Mouse (Mus musculus): Measurements from ENCODE around the gene Olfr791. TPM values are rescaled to one million over a fixed set of nuclear protein-coding genes. Genes with fewer than 3 reads are reported as not detected.
A peak's percentile ranks its signal among the peaks of the same experiment; 100 is the strongest.

The Olfr791 gene
- not detected in 2 replicates for polyA plus RNA-seq (2012; ENCODE audit: insufficient read depth, low replicate concordance)

DNA sequence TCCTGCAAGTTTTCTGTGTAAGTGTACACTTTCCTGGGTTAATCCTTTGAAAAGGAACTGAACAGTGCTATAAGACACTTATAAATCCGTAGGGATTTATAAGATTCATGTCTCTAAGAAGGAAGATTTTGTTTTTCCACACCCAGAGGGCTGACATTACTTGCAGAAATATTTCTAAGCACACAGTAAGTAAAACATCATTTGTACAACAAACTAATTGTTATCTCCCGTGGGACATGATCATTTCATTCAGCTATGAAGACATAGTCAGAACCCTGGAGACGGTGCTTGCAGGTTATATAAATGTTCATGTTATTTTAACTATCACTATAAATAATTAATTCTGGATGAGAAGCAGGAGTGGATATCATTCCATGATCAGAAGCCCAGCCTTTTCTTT lies at the start of gene Olfr791:
Gene Olfr791, plus strand, starts transcription at position 301 of the 400 bp plus-strand sequence.
- Histone ChIP-seq H3K4me3 (replicated peaks) (peak within 1 kb of the TSS; percentile 17), H3K9me3 (peaks cover 10% of the 10 kb centered on the region), H3K4me1 (no peaks in the 10 kb centered on the region), H3K27me3 (replicated peaks) (no peaks in the 10 kb centered on the region), H3K36me3 (replicated peaks; ENCODE audit: low read length) (no peaks in the 10 kb centered on the region)
- TF ChIP-seq FLI1 (IDR thresholded peaks at IDR 0.05; ENCODE audit: low read length) (no peak), GATA1 (IDR thresholded peaks at IDR 0.05; ENCODE audit: borderline replicate concordance, low read length) (no peak)

DNA sequence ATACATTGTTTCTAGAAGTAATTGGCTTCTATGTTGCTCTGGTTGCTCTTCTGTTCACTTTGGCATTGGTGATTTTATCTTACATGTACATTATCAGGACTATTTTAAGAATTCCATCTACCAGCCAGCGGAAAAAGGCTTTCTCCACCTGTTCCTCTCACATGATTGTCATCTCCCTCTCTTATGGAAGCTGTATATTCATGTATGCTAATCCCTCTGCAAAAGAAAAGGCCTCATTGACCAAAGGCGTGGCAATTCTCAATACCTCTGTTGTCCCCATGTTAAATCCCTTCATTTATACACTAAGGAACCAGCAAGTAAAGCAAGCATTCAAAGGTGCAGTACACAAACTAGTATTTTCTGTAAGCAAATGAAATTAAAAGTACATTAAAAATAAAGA lies 48.3 kb upstream of the Olfr791 start:
- Histone ChIP-seq H3K36me3 (replicated peaks; ENCODE audit: low read length) (no peaks in the 10 kb centered on the region), H3K4me3 (replicated peaks) (no peak overlapping the region), H3K4me1 (no peaks in the 10 kb centered on the region), H3K27me3 (replicated peaks) (no peaks in the 10 kb centered on the region), H3K9me3 (no peaks in the 10 kb centered on the region)
- TF ChIP-seq FLI1 (IDR thresholded peaks at IDR 0.05; ENCODE audit: low read length) (no peak), GATA1 (IDR thresholded peaks at IDR 0.05; ENCODE audit: borderline replicate concordance, low read length) (no peak)

- no peaks in the 10 kb centered on the region for H3K36me3 ChIP-seq (replicated peaks; ENCODE audit: low read length)
- H3K4me3 ChIP-seq (replicated peaks) = no peak overlapping the region
- TF ChIP-seq GATA1 (IDR thresholded peaks at IDR 0.05; ENCODE audit: borderline replicate concordance, low read length) = no peak
- no peak for TF ChIP-seq FLI1 (IDR thresholded peaks at IDR 0.05; ENCODE audit: low read length)
- H3K9me3 ChIP-seq = no peaks in the 10 kb centered on the region
- no peaks in the 10 kb centered on the region for H3K4me1 ChIP-seq
- no peaks in the 10 kb centered on the region for H3K27me3 ChIP-seq (replicated peaks)
These were observed 47.9 kb upstream of the Olfr791 start for GRCm38 (mm10) chr10:129473723-129474122.

GRCm38 (mm10) chr10:129484452-129484851 lies 37.1 kb upstream of the Olfr791 start, which contains the start of gene Olfr789:
Gene Olfr789, plus strand, starts transcription at chr10:129484752.
- TF ChIP-seq GATA1 (IDR thresholded peaks at IDR 0.05; ENCODE audit: borderline replicate concordance, low read length) (no peak), FLI1 (IDR thresholded peaks at IDR 0.05; ENCODE audit: low read length) (no peak)
- no peaks in the 10 kb centered on the region for H3K4me1 ChIP-seq
- no peaks in the 10 kb centered on the region for H3K9me3 ChIP-seq
- H3K4me3 ChIP-seq (replicated peaks) = no peak within 1 kb of the TSS
- H3K36me3 ChIP-seq (replicated peaks; ENCODE audit: low read length) = no peaks in the 10 kb centered on the region
- no peaks in the 10 kb centered on the region for H3K27me3 ChIP-seq (replicated peaks)

- TF ChIP-seq FLI1 (IDR thresholded peaks at IDR 0.05; ENCODE audit: low read length) (no peak), GATA1 (IDR thresholded peaks at IDR 0.05; ENCODE audit: borderline replicate concordance, low read length) (no peak)
These were observed 31.5 kb upstream of the Olfr791 start for GRCm38 (mm10) chr10:129490101-129490500.

GRCm38 (mm10) chr10:129498192-129498591 lies 23.4 kb upstream of the Olfr791 start, which contains the start of gene Olfr790:
Gene Olfr790, plus strand, starts transcription at chr10:129498492.
- no peaks in the 10 kb centered on the region for H3K27me3 ChIP-seq (replicated peaks)
- TF ChIP-seq FLI1 (IDR thresholded peaks at IDR 0.05; ENCODE audit: low read length) = no peak
- TF ChIP-seq GATA1 (IDR thresholded peaks at IDR 0.05; ENCODE audit: borderline replicate concordance, low read length) = no peak
- H3K4me1 ChIP-seq = no peaks in the 10 kb centered on the region
- peaks cover 6% of the 10 kb centered on the region; the same call in 1 of the 2 replicates for H3K9me3 ChIP-seq
- no peaks in the 10 kb centered on the region for H3K36me3 ChIP-seq (replicated peaks; ENCODE audit: low read length)
- no peak within 1 kb of the TSS for H3K4me3 ChIP-seq (replicated peaks)

More at GRCm38 (mm10) chr10:129490101-129490500, 31.5 kb upstream of the Olfr791 start:
- no peaks in the 10 kb centered on the region for H3K36me3 ChIP-seq (replicated peaks; ENCODE audit: low read length)
- no peaks in the 10 kb centered on the region for H3K4me1 ChIP-seq
- no peaks in the 10 kb centered on the region for H3K27me3 ChIP-seq (replicated peaks)
- peaks cover 4% of the 10 kb centered on the region; the same call in 1 of the 2 replicates for H3K9me3 ChIP-seq
- H3K4me3 ChIP-seq (replicated peaks) = no peak overlapping the region

DNA sequence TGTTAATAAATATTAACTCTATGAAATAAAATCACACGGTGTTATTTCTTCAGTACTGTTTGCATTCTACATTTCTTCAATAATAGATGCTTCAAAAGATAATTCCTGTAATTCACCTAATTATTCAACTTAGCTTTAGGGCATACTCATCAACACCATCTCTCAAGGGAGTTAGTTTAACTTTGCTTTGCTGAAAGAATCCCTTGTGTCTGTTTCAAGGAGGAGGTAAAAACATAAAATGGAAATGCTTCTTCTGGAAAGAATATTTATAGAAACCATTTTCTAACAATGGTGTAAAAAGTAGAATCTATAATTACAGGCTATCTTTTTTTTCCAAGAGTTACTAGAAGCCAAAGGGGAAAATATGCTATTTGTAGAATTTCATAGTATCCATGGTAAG lies 17.3 kb downstream of the Olfr791 start, which contains the start of gene Olfr792:
Gene Olfr792, plus strand, starts transcription at position 301 of the 400 bp plus-strand sequence.
- H3K4me3 ChIP-seq (replicated peaks) = no peak within 1 kb of the TSS
- no peaks in the 10 kb centered on the region for H3K4me1 ChIP-seq
- H3K9me3 ChIP-seq = peaks cover 11% of the 10 kb centered on the region
- H3K27me3 ChIP-seq (replicated peaks) = no peaks in the 10 kb centered on the region
- no peak for TF ChIP-seq GATA1 (IDR thresholded peaks at IDR 0.05; ENCODE audit: borderline replicate concordance, low read length)
- TF ChIP-seq FLI1 (IDR thresholded peaks at IDR 0.05; ENCODE audit: low read length) = no peak
- no peaks in the 10 kb centered on the region for H3K36me3 ChIP-seq (replicated peaks; ENCODE audit: low read length)

DNA sequence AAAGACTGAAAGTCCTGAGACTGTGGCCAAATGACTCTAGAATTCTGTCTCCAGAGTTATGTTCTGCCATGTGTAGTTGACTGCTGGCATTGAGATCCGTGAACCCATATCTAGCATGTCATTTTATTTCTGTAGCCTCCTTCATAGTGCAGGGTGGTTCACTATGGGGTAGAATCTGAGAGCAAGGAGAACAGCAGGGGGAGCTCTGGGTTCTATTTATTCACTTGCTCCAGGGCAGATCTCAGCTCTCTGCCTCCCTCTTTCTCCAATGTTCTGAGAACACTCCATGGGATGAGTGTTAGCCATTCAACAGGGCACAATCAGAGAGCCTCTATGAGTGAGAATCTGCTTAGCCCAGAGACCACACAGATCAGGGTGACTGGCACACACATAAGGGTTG lies 27.8 kb downstream of the Olfr791 start:
- Histone ChIP-seq H3K27me3 (replicated peaks) (no peaks in the 10 kb centered on the region), H3K4me3 (replicated peaks) (no peak overlapping the region), H3K4me1 (no peaks in the 10 kb centered on the region), H3K36me3 (replicated peaks; ENCODE audit: low read length) (no peaks in the 10 kb centered on the region), H3K9me3 (peaks cover 4% of the 10 kb centered on the region)
- TF ChIP-seq FLI1 (IDR thresholded peaks at IDR 0.05; ENCODE audit: low read length) (no peak), GATA1 (IDR thresholded peaks at IDR 0.05; ENCODE audit: borderline replicate concordance, low read length) (no peak)

GRCm38 (mm10) chr10:129567355-129567754 lies 45.8 kb downstream of the Olfr791 start, which contains the start of gene Olfr794:
Gene Olfr794, plus strand, starts transcription at chr10:129567655.
- Histone ChIP-seq H3K36me3 (replicated peaks; ENCODE audit: low read length) (no peaks in the 10 kb centered on the region), H3K27me3 (replicated peaks) (no peaks in the 10 kb centered on the region), H3K4me3 (replicated peaks) (no peak within 1 kb of the TSS), H3K9me3 (0 out of 2 replicates have a peak, but pooled peaks cover 4% of the 10 kb centered on the region), H3K4me1 (no peaks in the 10 kb centered on the region)
- TF ChIP-seq FLI1 (IDR thresholded peaks at IDR 0.05; ENCODE audit: low read length) (no peak), GATA1 (IDR thresholded peaks at IDR 0.05; ENCODE audit: borderline replicate concordance, low read length) (no peak)

- no peak overlapping the region for H3K4me3 ChIP-seq (replicated peaks)
- TF ChIP-seq FLI1 (IDR thresholded peaks at IDR 0.05; ENCODE audit: low read length) (no peak), GATA1 (IDR thresholded peaks at IDR 0.05; ENCODE audit: borderline replicate concordance, low read length) (no peak)
- no peaks in the 10 kb centered on the region for H3K4me1 ChIP-seq
- H3K27me3 ChIP-seq (replicated peaks) = no peaks in the 10 kb centered on the region
- H3K9me3 ChIP-seq = peaks cover 3% of the 10 kb centered on the region; the same call in 1 of the 2 replicates
- H3K36me3 ChIP-seq (replicated peaks; ENCODE audit: low read length) = no peaks in the 10 kb centered on the region
These were observed 55.5 kb downstream of the Olfr791 start for GRCm38 (mm10) chr10:129577066-129577465.

Other genes with a start within 250 kb of the Olfr791 start
- gene Olfr780, start 203.7 kb upstream of the Olfr791 start, polyA plus RNA-seq (2012; ENCODE audit: insufficient read depth, low replicate concordance) = not detected in 2 replicates
- not detected in 2 replicates for gene Olfr781, start 192.9 kb upstream of the Olfr791 start, polyA plus RNA-seq (2012; ENCODE audit: insufficient read depth, low replicate concordance)
- not detected in 2 replicates for gene Olfr782, start 172.9 kb upstream of the Olfr791 start, polyA plus RNA-seq (2012; ENCODE audit: insufficient read depth, low replicate concordance)
- gene Olfr784, start 137.7 kb upstream of the Olfr791 start, polyA plus RNA-seq (2012; ENCODE audit: insufficient read depth, low replicate concordance) = not detected in 2 replicates
- gene Olfr785, start 116.4 kb upstream of the Olfr791 start, polyA plus RNA-seq (2012; ENCODE audit: insufficient read depth, low replicate concordance) = not detected in 2 replicates
- gene Olfr786, start 94.5 kb upstream of the Olfr791 start, polyA plus RNA-seq (2012; ENCODE audit: insufficient read depth, low replicate concordance) = not detected in 2 replicates
- gene Olfr787, start 59.9 kb upstream of the Olfr791 start, polyA plus RNA-seq (2012; ENCODE audit: insufficient read depth, low replicate concordance) = 2.0 TPM in 1 of 2 replicates, not detected in the other
- gene Olfr788, start 50.8 kb upstream of the Olfr791 start, polyA plus RNA-seq (2012; ENCODE audit: insufficient read depth, low replicate concordance) = not detected in 2 replicates
- gene Olfr789, start 37.0 kb upstream of the Olfr791 start, polyA plus RNA-seq (2012; ENCODE audit: insufficient read depth, low replicate concordance) = not detected in 2 replicates
- gene Olfr790, start 23.3 kb upstream of the Olfr791 start, polyA plus RNA-seq (2012; ENCODE audit: insufficient read depth, low replicate concordance) = not detected in 2 replicates
- not detected in 2 replicates for gene Olfr792, start 17.4 kb downstream of the Olfr791 start, polyA plus RNA-seq (2012; ENCODE audit: insufficient read depth, low replicate concordance)
- not detected in 2 replicates for gene Olfr794, start 45.9 kb downstream of the Olfr791 start, polyA plus RNA-seq (2012; ENCODE audit: insufficient read depth, low replicate concordance)
- gene Olfr796, start 90.8 kb downstream of the Olfr791 start, polyA plus RNA-seq (2012; ENCODE audit: insufficient read depth, low replicate concordance) = not detected in 2 replicates
- gene Olfr798, start 106.1 kb downstream of the Olfr791 start, polyA plus RNA-seq (2012; ENCODE audit: insufficient read depth, low replicate concordance) = 0.76 TPM in 1 of 2 replicates, not detected in the other
- not detected in 2 replicates for gene Olfr799, start 115.7 kb downstream of the Olfr791 start, polyA plus RNA-seq (2012; ENCODE audit: insufficient read depth, low replicate concordance)
- not detected in 2 replicates for gene Olfr800, start 135.9 kb downstream of the Olfr791 start, polyA plus RNA-seq (2012; ENCODE audit: insufficient read depth, low replicate concordance)
- not detected in 2 replicates for gene Olfr801, start 152.1 kb downstream of the Olfr791 start, polyA plus RNA-seq (2012; ENCODE audit: insufficient read depth, low replicate concordance)
- not detected in 2 replicates for gene Olfr802, start 166.4 kb downstream of the Olfr791 start, polyA plus RNA-seq (2012; ENCODE audit: insufficient read depth, low replicate concordance)
- gene Olfr803, start 172.5 kb downstream of the Olfr791 start, polyA plus RNA-seq (2012; ENCODE audit: insufficient read depth, low replicate concordance) = 8.7 TPM in 1 of 2 replicates, not detected in the other
- gene Olfr804, start 181.4 kb downstream of the Olfr791 start, polyA plus RNA-seq (2012; ENCODE audit: insufficient read depth, low replicate concordance) = not detected in 2 replicates
- not detected in 2 replicates for gene Olfr805, start 207.6 kb downstream of the Olfr791 start, polyA plus RNA-seq (2012; ENCODE audit: insufficient read depth, low replicate concordance)
- gene Olfr806, start 220.1 kb downstream of the Olfr791 start, polyA plus RNA-seq (2012; ENCODE audit: insufficient read depth, low replicate concordance) = not detected in 2 replicates
- not detected in 2 replicates for gene Olfr807, start 236.0 kb downstream of the Olfr791 start, polyA plus RNA-seq (2012; ENCODE audit: insufficient read depth, low replicate concordance)
- not detected in 2 replicates for gene Olfr808, start 243.7 kb downstream of the Olfr791 start, polyA plus RNA-seq (2012; ENCODE audit: insufficient read depth, low replicate concordance)